Mouse (Mus musculus): ENCODE data around the gene Glrx2. TPM values are rescaled to one million over a fixed set of nuclear protein-coding genes. Genes with fewer than 3 reads are reported as not detected.
"Not testable (repeated sequence)": the region's sequence is repeated elsewhere in the genome, so short reads cannot be mapped to it uniquely, and the experiment has no call there.

Gene Glrx2
- polyA plus RNA-seq (2015; fragmentation: Nextera tagmentation; extraction: Ambion mirVana), result 144 and 160 TPM in 2 replicates

- H3K36me3 ChIP-seq (ENCODE audit: control insufficient read depth, insufficient read depth); H3K4me1 ChIP-seq (replicated peaks; ENCODE audit: control insufficient read depth, insufficient read depth, low read length); H3K9me3 ChIP-seq (ENCODE audit: control insufficient read depth, low read length); H3K4me3 ChIP-seq (replicated peaks; ENCODE audit: low read length); H3K9ac ChIP-seq (replicated peaks; ENCODE audit: low read depth, low read length); H3K27ac ChIP-seq (ENCODE audit: low read length); ATAC-seq; H3K4me2 ChIP-seq (ENCODE audit: low read length); H3K27me3 ChIP-seq (replicated peaks; ENCODE audit: control insufficient read depth, insufficient read depth, low read length): not testable (repeated sequence)
- WGBS, result no CpG with 5 or more reads among the region's 2 CpGs
These were observed at the start of gene Glrx2 for GRCm38 (mm10) chr1:143716038-143716437. TSS of gene Glrx2 (plus strand) at chr1:143716338.

DNA sequence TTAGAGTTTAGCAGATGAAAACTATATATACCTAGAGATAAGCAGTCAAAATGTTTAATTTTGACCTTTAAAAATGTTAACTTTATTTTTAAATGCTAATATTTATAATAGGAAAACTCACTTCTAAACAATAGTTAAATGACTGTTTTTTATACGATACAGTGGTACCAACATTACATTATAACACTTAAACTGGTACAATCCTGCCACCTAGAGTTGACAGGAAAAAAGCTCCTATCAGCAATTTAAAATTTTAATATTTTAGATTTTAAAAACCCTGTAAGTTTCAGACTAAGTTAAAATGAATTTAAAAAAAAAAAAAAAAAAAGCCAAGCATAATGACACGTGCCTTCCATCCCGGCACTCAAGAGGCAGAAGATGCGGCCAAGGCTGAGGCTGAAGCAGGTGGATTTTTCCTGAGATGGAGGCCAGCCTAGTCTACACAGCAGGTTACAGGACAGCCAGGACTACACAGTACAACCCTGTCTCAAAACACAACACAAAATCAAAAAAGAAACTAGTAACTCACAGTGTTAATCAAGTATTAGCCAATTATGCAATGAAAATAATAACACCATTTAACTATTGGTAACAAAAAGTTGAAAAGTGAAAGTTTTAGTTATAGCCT, 40.3 kb upstream of the Glrx2 start:
- peak; percentile 47; the same call in 1 of the 2 replicates for ATAC-seq
- H3K27me3 ChIP-seq (replicated peaks; ENCODE audit: control insufficient read depth, insufficient read depth, low read length), result no peaks in the 10 kb centered on the region
- H3K9ac ChIP-seq (replicated peaks; ENCODE audit: low read depth, low read length), result no peak overlapping the region
- 83% methylated on average over 4 of the region's 4 CpGs for WGBS
- H3K27ac ChIP-seq (ENCODE audit: low read length), result no peak overlapping the region
- H3K4me2 ChIP-seq (ENCODE audit: low read length), result no peak overlapping the region
- no peaks in the 10 kb centered on the region for H3K9me3 ChIP-seq (ENCODE audit: control insufficient read depth, low read length)
- peaks cover 2% of the 10 kb centered on the region; the same call in 1 of the 2 replicates for H3K4me1 ChIP-seq (replicated peaks; ENCODE audit: control insufficient read depth, insufficient read depth, low read length)
- no peak overlapping the region for H3K4me3 ChIP-seq (replicated peaks; ENCODE audit: low read length)
- peaks cover 8% of the 10 kb centered on the region for H3K36me3 ChIP-seq (ENCODE audit: control insufficient read depth, insufficient read depth)

GRCm38 (mm10) chr1:143681108-143681507, 35.0 kb upstream of the Glrx2 start:
- Histone ChIP-seq H3K27me3 (replicated peaks; ENCODE audit: control insufficient read depth, insufficient read depth, low read length) (no peaks in the 10 kb centered on the region), H3K4me1 (replicated peaks; ENCODE audit: control insufficient read depth, insufficient read depth, low read length) (no peaks in the 10 kb centered on the region), H3K9ac (replicated peaks; ENCODE audit: low read depth, low read length) (no peak overlapping the region), H3K9me3 (ENCODE audit: control insufficient read depth, low read length) (no peaks in the 10 kb centered on the region), H3K4me3 (replicated peaks; ENCODE audit: low read length) (no peak overlapping the region), H3K27ac (ENCODE audit: low read length) (no peak overlapping the region), H3K4me2 (ENCODE audit: low read length) (no peak overlapping the region), H3K36me3 (ENCODE audit: control insufficient read depth, insufficient read depth) (peaks cover 11% of the 10 kb centered on the region)
- 87% methylated on average over 5 of the region's 5 CpGs for WGBS
- no peak; the same call in 1 of the 2 replicates for ATAC-seq

DNA sequence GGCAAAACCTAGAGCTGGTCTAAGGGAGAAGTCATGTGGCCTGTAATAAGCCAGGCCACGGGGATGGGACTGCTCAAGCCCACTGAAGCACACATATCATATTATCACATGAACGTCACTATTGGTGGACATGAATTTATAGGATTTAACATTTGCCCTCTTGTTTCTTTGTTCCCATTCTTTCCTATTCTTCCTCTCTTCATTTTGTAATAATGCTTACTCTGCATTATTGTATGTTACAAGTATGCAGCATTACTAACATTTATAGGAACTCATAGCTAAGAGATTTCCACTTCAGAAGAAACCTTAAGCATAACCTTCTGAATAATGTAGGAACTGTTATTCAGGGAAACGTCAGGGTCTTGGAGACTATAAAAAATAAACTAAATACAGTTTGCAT, 31.3 kb upstream of the Glrx2 start:
- Histone ChIP-seq H3K4me1 (replicated peaks; ENCODE audit: control insufficient read depth, insufficient read depth, low read length) (no peaks in the 10 kb centered on the region), H3K9me3 (ENCODE audit: control insufficient read depth, low read length) (no peaks in the 10 kb centered on the region), H3K4me3 (replicated peaks; ENCODE audit: low read length) (no peak overlapping the region), H3K9ac (replicated peaks; ENCODE audit: low read depth, low read length) (no peak overlapping the region), H3K27ac (ENCODE audit: low read length) (no peak overlapping the region), H3K27me3 (replicated peaks; ENCODE audit: control insufficient read depth, insufficient read depth, low read length) (no peaks in the 10 kb centered on the region), H3K36me3 (ENCODE audit: control insufficient read depth, insufficient read depth) (peaks cover 11% of the 10 kb centered on the region), H3K4me2 (ENCODE audit: low read length) (no peak overlapping the region)
- no peak for ATAC-seq
- 91% methylated on average over 3 of the region's 3 CpGs for WGBS

GRCm38 (mm10) chr1:143701736-143702135, 14.4 kb upstream of the Glrx2 start:
- WGBS, result under 1% methylated on average over 13 of the region's 13 CpGs
- no peak for ATAC-seq
- Histone ChIP-seq H3K36me3 (ENCODE audit: control insufficient read depth, insufficient read depth) (peaks cover 2% of the 10 kb centered on the region; the same call in 1 of the 2 replicates), H3K4me2 (ENCODE audit: low read length) (peak overlapping the region; percentile 81), H3K9me3 (ENCODE audit: control insufficient read depth, low read length) (no peaks in the 10 kb centered on the region), H3K4me3 (replicated peaks; ENCODE audit: low read length) (peak overlapping the region; percentile 72), H3K27ac (ENCODE audit: low read length) (no peak overlapping the region), H3K27me3 (replicated peaks; ENCODE audit: control insufficient read depth, insufficient read depth, low read length) (no peaks in the 10 kb centered on the region), H3K9ac (replicated peaks; ENCODE audit: low read depth, low read length) (peak overlapping the region; percentile 93), H3K4me1 (replicated peaks; ENCODE audit: control insufficient read depth, insufficient read depth, low read length) (peaks cover 23% of the 10 kb centered on the region)

DNA sequence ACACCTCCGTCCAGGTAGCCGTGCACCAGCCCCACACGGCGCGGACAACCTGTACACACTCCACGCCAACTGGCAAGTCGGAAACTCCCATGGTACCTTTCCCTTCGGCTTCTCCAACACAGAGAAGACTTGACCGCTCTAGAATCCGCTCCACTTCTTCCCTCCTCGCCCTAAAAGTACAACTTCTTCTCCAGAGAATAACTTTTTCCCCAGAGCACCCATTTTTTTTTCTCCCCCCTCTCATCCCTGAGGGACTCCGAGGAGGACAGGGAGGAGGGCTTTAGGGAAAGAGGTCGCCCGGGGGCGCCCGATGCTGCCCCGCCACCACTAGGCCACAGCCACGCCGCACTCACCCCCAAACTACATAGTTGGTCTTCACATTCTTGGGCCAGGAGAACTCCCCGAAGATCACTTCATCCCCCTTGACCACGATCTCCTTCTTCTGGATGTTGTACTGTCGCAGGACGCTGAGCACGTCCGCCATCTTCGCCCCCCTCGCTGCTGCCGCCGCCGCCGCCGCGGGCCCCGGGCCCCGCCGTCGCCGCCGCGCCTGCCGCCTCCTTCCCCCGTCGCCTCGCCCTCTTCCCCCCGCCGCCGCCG, 13.9 kb upstream of the Glrx2 start:
- H3K36me3 ChIP-seq (ENCODE audit: control insufficient read depth, insufficient read depth), result no peaks in the 10 kb centered on the region; the same call in 1 of the 2 replicates
- under 1% methylated on average over 40 of the region's 48 CpGs for WGBS
- peaks cover 23% of the 10 kb centered on the region for H3K4me1 ChIP-seq (replicated peaks; ENCODE audit: control insufficient read depth, insufficient read depth, low read length)
- H3K9me3 ChIP-seq (ENCODE audit: control insufficient read depth, low read length), result no peaks in the 10 kb centered on the region
- no peaks in the 10 kb centered on the region for H3K27me3 ChIP-seq (replicated peaks; ENCODE audit: control insufficient read depth, insufficient read depth, low read length)
- H3K4me3 ChIP-seq (replicated peaks; ENCODE audit: low read length), result peak overlapping the region; percentile 72
- ATAC-seq, result peak; percentile 62
- peak overlapping the region; percentile 91 for H3K27ac ChIP-seq (ENCODE audit: low read length)
- peak overlapping the region; percentile 93 for H3K9ac ChIP-seq (replicated peaks; ENCODE audit: low read depth, low read length)
- H3K4me2 ChIP-seq (ENCODE audit: low read length), result peak overlapping the region; percentile 81

GRCm38 (mm10) chr1:143702741-143703262, 13.3 kb upstream of the Glrx2 start, which contains the start of gene Cdc73:
TSS of gene Cdc73 (minus strand) at chr1:143702893.
- Histone ChIP-seq H3K4me1 (replicated peaks; ENCODE audit: control insufficient read depth, insufficient read depth, low read length) (peaks cover 23% of the 10 kb centered on the region), H3K4me3 (replicated peaks; ENCODE audit: low read length) (peak within 1 kb of the TSS; percentile 72), H3K27ac (ENCODE audit: low read length) (peak within 1 kb of the TSS; percentile 91), H3K9me3 (ENCODE audit: control insufficient read depth, low read length) (no peaks in the 10 kb centered on the region), H3K36me3 (ENCODE audit: control insufficient read depth, insufficient read depth) (no peaks in the 10 kb centered on the region), H3K4me2 (ENCODE audit: low read length) (peak within 1 kb of the TSS; percentile 86), H3K27me3 (replicated peaks; ENCODE audit: control insufficient read depth, insufficient read depth, low read length) (no peaks in the 10 kb centered on the region), H3K9ac (replicated peaks; ENCODE audit: low read depth, low read length) (peak within 1 kb of the TSS; percentile 93)
- under 1% methylated on average over 63 of the region's 74 CpGs for WGBS
- peak; percentile 99 for ATAC-seq

DNA sequence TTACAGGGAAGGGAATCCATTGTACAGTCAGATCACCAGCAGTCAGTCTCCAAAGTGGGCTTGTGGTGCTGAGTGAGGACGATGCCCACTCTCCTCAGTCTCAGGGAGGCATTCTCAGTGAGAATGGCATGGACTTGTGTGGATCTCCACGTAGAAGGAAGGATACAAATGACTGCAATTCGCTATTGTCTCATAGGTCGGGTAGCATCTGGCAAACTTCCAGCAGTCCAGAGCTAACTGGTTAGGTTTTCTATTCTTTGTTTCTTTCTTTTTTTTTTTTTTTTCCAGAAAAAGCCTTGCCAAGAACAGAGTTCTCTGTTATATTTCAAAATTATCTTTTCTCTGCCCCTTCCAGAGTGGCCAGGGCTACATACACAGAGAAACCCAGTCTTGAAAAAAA, 9.1 kb upstream of the Glrx2 start:
- no peaks in the 10 kb centered on the region for H3K9me3 ChIP-seq (ENCODE audit: control insufficient read depth, low read length)
- H3K9ac ChIP-seq (replicated peaks; ENCODE audit: low read depth, low read length), result no peak overlapping the region
- H3K36me3 ChIP-seq (ENCODE audit: control insufficient read depth, insufficient read depth), result no peaks in the 10 kb centered on the region
- ATAC-seq, result no peak
- no peaks in the 10 kb centered on the region for H3K27me3 ChIP-seq (replicated peaks; ENCODE audit: control insufficient read depth, insufficient read depth, low read length)
- no peak overlapping the region for H3K4me2 ChIP-seq (ENCODE audit: low read length)
- peaks cover 11% of the 10 kb centered on the region for H3K4me1 ChIP-seq (replicated peaks; ENCODE audit: control insufficient read depth, insufficient read depth, low read length)
- H3K27ac ChIP-seq (ENCODE audit: low read length), result no peak overlapping the region
- WGBS, result 24% methylated on average over 4 of the region's 4 CpGs
- H3K4me3 ChIP-seq (replicated peaks; ENCODE audit: low read length), result no peak overlapping the region

GRCm38 (mm10) chr1:143708361-143708760, 7.8 kb upstream of the Glrx2 start:
- ATAC-seq, result no peak
- 76% methylated on average over 6 of the region's 6 CpGs for WGBS
- peaks cover 7% of the 10 kb centered on the region for H3K4me1 ChIP-seq (replicated peaks; ENCODE audit: control insufficient read depth, insufficient read depth, low read length)

More at GRCm38 (mm10) chr1:143708361-143708760, 7.8 kb upstream of the Glrx2 start:
- Histone ChIP-seq H3K27me3 (replicated peaks; ENCODE audit: control insufficient read depth, insufficient read depth, low read length) (no peaks in the 10 kb centered on the region), H3K4me2 (ENCODE audit: low read length) (no peak overlapping the region), H3K9ac (replicated peaks; ENCODE audit: low read depth, low read length) (no peak overlapping the region), H3K27ac (ENCODE audit: low read length) (no peak overlapping the region), H3K36me3 (ENCODE audit: control insufficient read depth, insufficient read depth) (no peaks in the 10 kb centered on the region), H3K9me3 (ENCODE audit: control insufficient read depth, low read length) (no peaks in the 10 kb centered on the region), H3K4me3 (replicated peaks; ENCODE audit: low read length) (no peak overlapping the region)
